Mouse (Mus musculus) hematopoietic multipotent progenitor cell, adult 10-12 weeks (in vitro differentiated cells): ENCODE measurements around the gene Slc16a4. TPM values are rescaled to one million over a fixed set of nuclear protein-coding genes. Genes with fewer than 3 reads are reported as not detected.

Source experiments
- polyA plus RNA-seq: library from polyadenylated mRNA; stranded (reverse); fragments of >175 nt; gene quantifications from 2 replicates; pipeline ENCODE4 v1.2.3, GENCODE M21; 2012; ENCODE audit warnings: low replicate concordance

Gene Slc16a4
- polyA plus RNA-seq: not detected in 2 replicates

GRCm38 (mm10) chr3:107290764-107291381 is at the start of gene Slc16a4:
Gene Slc16a4 (plus strand): TSS chr3:107291230.

GRCm38 (mm10) chr3:107278479-107279269 is 12.4 kb upstream of the Slc16a4 start, which contains the start of gene Lamtor5:
Gene Lamtor5 (plus strand): TSS chr3:107278858.

GRCm38 (mm10) chr3:107333381-107334201 is 42.6 kb downstream of the Slc16a4 start, which contains the start of gene Rbm15:
Gene Rbm15 (minus strand): TSS chr3:107333673.

Other genes starting within 250 kb of the Slc16a4 start
- gene Kcna2, start 190.1 kb upstream of the Slc16a4 start, polyA plus RNA-seq: 0.85 and 2.3 TPM in 2 replicates
- gene Kcna10, start 108.2 kb upstream of the Slc16a4 start, polyA plus RNA-seq: not detected in 2 replicates
- gene Cym, start 69.5 kb upstream of the Slc16a4 start, polyA plus RNA-seq: 0.21 TPM in 1 of 2 replicates, not detected in the other
- not detected in 2 replicates for gene A630076J17Rik, start 60.6 kb upstream of the Slc16a4 start, polyA plus RNA-seq
- 0.03 TPM in 1 of 2 replicates, not detected in the other for gene Prok1, start 51.5 kb upstream of the Slc16a4 start, polyA plus RNA-seq
- 21.5 and 22.2 TPM in 2 replicates for gene Lamtor5, start 12.4 kb upstream of the Slc16a4 start, polyA plus RNA-seq
- 9.8 and 14.8 TPM in 2 replicates for gene Rbm15, start 42.4 kb downstream of the Slc16a4 start, polyA plus RNA-seq
- gene Kcnc4, start 168.3 kb downstream of the Slc16a4 start, polyA plus RNA-seq: 0.04 TPM in 1 of 2 replicates, not detected in the other
- gene Slc6a17, start 226.8 kb downstream of the Slc16a4 start, polyA plus RNA-seq: 0.08 and 0.09 TPM in 2 replicates